Mouse (Mus musculus) heart, adult 2 months (tissue): ENCODE measurements around the gene Siah1b.

Experiments
- CTCF ChIP-seq: fragments of 200-600 bp; IDR thresholded peaks from 2 replicates; pipeline ENCODE4 v1.8.1; 2022; ENCODE audit warnings: antibody characterized with exemption, mild to moderate bottlenecking, moderate library complexity
- POLR2A ChIP-seq: fragments of 200-500 bp; IDR thresholded peaks from 2 replicates; pipeline ENCODE4 v1.6.1; 2011; ENCODE audit warnings: mild to moderate bottlenecking, low read depth, low read length, control low read depth; ENCODE audit not compliant: insufficient read depth

DNA sequence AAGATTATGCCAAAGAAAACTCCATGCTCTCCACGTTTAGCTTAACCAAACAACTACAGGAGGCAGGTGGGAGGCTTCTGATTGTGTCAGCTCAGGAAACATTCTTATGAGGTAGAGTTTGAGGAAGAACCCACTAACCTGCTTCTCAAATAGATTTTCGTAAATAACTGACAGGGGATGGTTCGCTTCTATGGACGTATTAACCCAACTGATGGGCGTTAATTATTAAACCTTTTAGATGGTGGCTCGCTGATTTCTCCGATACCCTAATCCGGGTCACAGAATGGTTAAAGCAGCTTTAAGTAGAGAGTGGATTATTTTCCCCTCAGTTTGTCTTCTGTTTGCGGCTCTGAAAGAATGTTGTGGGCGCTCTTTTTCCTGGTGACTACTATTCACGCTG lies 13.6 kb upstream of the Siah1b start:
- TF ChIP-seq POLR2A (no peak), CTCF (no peak)
